Mouse (Mus musculus): Measurements from ENCODE around the gene Ccdc188. TPM values are rescaled to one million over a fixed set of nuclear protein-coding genes. Genes with fewer than 3 reads are reported as not detected.

Gene Ccdc188
- polyA plus RNA-seq, 1 experiment = not detected

DNA sequence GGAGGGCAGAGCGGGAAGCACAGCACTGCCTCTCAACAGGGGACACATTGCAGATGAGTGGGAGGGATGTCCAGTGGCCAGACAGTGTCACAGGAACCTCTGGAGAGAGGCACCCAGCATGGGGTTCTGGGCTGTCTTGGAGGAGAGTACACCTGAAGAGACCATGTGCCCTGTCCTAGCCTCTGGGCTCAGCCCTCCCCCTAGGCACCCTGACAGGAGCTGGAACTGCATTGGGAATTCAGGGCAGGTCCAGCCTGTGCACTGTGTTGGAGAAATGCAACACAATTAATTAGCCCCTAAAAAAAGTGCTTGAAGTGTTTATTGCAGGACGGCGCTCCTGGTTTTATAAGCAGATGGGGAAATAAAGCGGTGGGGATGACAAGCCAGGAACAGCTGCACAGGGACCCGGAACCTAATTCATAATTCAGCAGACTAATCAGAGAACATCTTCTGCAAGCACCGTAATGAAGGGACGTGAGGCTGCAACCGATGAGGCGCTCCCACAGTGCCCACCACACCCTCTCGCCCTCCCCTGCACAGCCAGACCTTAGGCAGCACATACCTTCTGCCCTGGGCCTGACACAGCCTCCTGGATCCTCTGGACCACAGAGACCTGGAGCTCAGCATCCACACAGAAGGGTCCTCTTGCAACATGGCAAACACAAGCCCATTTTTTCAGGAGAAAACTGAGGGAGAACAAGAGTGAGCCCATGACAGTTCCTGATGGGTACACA is 19.1 kb upstream of the Ccdc188 start:
- DNase-seq (ENCODE audit: low read depth, low spot score) = no peak
- 62% methylated on average over 10 of the region's 10 CpGs for WGBS

GRCm38 (mm10) chr16:18200062-18200461 is 17.6 kb upstream of the Ccdc188 start:
- no peak for DNase-seq (ENCODE audit: low read depth, low spot score)
- WGBS = 83% methylated on average over 2 of the region's 2 CpGs

- 22% methylated on average over 1 of the region's 1 CpGs for WGBS
- DNase-seq (ENCODE audit: low read depth, low spot score) = no peak
Measured at GRCm38 (mm10) chr16:18201620-18202019, 16.1 kb upstream of the Ccdc188 start.

GRCm38 (mm10) chr16:18202061-18202460 is 15.6 kb upstream of the Ccdc188 start:
- WGBS = 96% methylated on average over 1 of the region's 1 CpGs
- DNase-seq (ENCODE audit: low read depth, low spot score) = no peak

- WGBS = 76% methylated on average over 7 of the region's 7 CpGs
- DNase-seq (ENCODE audit: low read depth, low spot score) = no peak
Measured at GRCm38 (mm10) chr16:18203430-18204091, 14.1 kb upstream of the Ccdc188 start.

- DNase-seq (ENCODE audit: low read depth, low spot score) = no peak
- 16% methylated on average over 8 of the region's 8 CpGs for WGBS
Measured at GRCm38 (mm10) chr16:18210701-18211416, 6.8 kb upstream of the Ccdc188 start.

GRCm38 (mm10) chr16:18211417-18212171 is 6.1 kb upstream of the Ccdc188 start:
- no peak for DNase-seq (ENCODE audit: low read depth, low spot score)
- WGBS = 32% methylated on average over 10 of the region's 10 CpGs

GRCm38 (mm10) chr16:18213689-18214088 is 4.0 kb upstream of the Ccdc188 start:
- WGBS = 53% methylated on average over 6 of the region's 6 CpGs
- no peak for DNase-seq (ENCODE audit: low read depth, low spot score)

GRCm38 (mm10) chr16:18214858-18215257 is 2.8 kb upstream of the Ccdc188 start:
- no peak for DNase-seq (ENCODE audit: low read depth, low spot score)
- 72% methylated on average over 7 of the region's 7 CpGs for WGBS

DNA sequence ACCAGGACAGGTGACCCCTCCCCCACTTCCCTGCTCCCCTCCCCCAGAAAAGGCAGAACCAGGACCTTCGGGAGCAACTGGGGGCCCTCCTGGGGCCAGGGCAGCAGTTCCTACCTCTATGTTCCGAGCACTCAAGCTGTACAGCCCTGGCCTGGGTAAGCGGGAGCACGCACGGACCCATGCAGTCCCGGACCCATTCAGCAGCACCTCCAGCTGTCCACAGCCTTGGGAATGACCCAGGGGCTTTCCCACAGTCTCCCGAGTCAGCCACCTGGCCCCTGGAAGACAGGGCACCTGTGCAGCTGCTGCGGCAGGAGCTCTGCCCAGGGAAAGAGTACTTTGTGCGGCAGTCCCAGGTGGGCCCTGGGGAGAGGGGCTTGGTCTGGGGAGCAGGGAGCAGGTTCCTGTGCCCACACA is 909 bp downstream of the Ccdc188 start:
- DNase-seq (ENCODE audit: low read depth, low spot score) = no peak
- 64% methylated on average over 9 of the region's 9 CpGs for WGBS

DNA sequence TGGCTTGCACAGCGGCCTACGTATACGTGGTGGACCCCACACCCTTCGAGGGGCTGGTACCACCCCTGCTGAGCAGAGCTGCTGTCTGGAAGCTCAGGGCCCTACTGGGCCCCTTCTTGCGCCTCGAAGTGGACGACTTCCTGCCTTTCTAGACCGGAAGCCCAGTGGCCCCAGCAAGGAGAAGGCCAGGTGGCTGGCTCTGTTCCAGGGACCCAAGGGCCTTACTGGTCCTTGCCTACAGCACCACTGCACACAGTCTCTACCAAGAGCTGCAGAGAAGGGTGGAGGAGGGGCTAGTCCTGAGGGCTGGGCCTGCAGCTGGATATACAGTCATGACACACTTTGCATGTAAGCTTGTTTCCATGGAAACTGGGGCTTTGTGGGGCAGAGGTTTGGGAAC is 2.3 kb downstream of the Ccdc188 start:
- DNase-seq (ENCODE audit: low read depth, low spot score) = no peak
- 33% methylated on average over 8 of the region's 8 CpGs for WGBS

- WGBS = 89% methylated on average over 6 of the region's 6 CpGs
- DNase-seq (ENCODE audit: low read depth, low spot score) = no peak
Measured at GRCm38 (mm10) chr16:18220856-18221542, 3.3 kb downstream of the Ccdc188 start.

- 70% methylated on average over 11 of the region's 11 CpGs for WGBS
- no peak for DNase-seq (ENCODE audit: low read depth, low spot score)
Measured at GRCm38 (mm10) chr16:18221543-18221898, 3.8 kb downstream of the Ccdc188 start.

- DNase-seq (ENCODE audit: low read depth, low spot score) = no peak
- 81% methylated on average over 11 of the region's 11 CpGs for WGBS
Measured at GRCm38 (mm10) chr16:18222188-18222587, 4.5 kb downstream of the Ccdc188 start.

DNA sequence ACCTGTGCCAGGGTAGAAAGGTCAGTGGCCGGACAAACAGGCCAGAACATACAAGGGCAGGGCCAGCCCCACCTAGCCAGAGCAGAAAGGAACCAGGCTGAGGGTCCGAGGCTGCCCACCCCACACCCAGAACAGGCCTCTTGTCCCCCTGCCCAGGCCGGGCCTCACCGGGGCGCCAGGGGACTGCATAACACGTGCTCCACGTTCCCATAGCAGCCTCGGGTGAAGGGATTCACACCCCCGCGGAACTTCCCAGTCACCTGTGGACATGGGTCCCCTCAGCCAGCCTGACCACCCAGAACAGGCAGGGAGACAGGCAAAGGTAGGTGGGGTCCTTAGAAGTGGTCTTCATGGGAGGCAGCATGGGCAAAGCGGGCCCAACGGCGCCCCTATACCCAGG is 9.5 kb downstream of the Ccdc188 start:
- WGBS = 91% methylated on average over 13 of the region's 13 CpGs
- DNase-seq (ENCODE audit: low read depth, low spot score) = no peak

DNA sequence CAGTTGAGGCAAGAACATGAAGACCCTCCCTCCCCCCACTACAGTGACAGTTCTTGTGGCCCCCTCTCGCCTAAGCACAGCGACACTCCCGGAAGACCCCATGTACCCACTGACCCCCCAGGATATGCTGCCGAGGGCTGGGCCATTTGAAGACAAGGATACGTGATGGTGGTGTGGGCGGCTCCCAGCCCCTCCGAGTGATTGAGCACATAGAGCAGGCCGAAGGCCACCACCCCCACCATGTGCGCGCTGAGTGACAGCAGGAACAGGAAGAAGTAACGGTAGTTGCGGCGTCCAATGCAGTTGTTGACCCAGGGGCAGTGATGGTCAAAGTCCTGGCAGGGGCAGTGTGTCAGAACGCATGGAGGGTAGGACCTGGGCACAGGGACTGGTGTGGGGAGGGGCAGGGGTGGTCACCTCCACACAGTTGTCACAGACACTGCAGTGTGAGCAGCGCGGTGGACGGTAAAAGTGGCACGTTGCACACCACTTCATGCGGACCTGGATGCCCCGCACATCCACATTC is 10.3 kb downstream of the Ccdc188 start:
- 95% methylated on average over 20 of the region's 20 CpGs for WGBS

GRCm38 (mm10) chr16:18228856-18229255 is 11.2 kb downstream of the Ccdc188 start:
- DNase-seq (ENCODE audit: low read depth, low spot score) = no peak
- WGBS = 88% methylated on average over 4 of the region's 4 CpGs

More for the DNA sequence above, 10.3 kb downstream of the Ccdc188 start:
- no peak for DNase-seq (ENCODE audit: low read depth, low spot score)

GRCm38 (mm10) chr16:18229622-18230021 is 11.9 kb downstream of the Ccdc188 start:
- 48% methylated on average over 11 of the region's 11 CpGs for WGBS
- DNase-seq (ENCODE audit: low read depth, low spot score) = no peak

DNA sequence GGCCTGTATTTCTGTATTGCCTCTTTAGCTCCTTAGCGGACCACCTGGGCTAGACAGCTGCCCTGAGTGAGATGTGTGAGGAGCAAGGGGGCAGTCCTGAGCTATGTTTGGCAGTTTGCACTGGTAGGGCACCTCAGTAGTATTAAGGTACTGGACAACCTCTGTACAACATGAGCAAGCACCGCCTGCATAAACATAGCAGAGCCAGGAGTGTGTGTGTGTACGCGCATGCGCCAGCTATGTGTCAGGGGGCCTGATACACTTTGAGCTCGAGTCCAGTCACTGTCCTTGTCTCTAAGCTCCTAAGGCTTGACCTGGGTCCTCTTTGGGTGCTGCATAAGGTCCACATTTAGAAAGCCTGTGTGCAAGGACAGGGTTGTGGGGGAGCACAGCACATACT is 12.9 kb downstream of the Ccdc188 start:
- 83% methylated on average over 6 of the region's 6 CpGs for WGBS
- no peak for DNase-seq (ENCODE audit: low read depth, low spot score)

Data from large intestine, adult 2 months (tissue).